Mouse (Mus musculus) forebrain, embryonic 13.5 days (tissue): Measurements from ENCODE around the gene Ldhd. TPM values are rescaled to one million over a fixed set of nuclear protein-coding genes. Genes with fewer than 3 reads are reported as not detected.

Experiments
- ATAC-seq: fragments of 200-750 bp; cut with Nextera tagmentation; 2 replicates; pipeline ENCODE4 v1.8.0; 2017
- H3K27ac ChIP-seq: fragments of 300-500 bp; sonication (generic); 2 replicates; pipeline ENCODE4 v1.5.1; 2015; ENCODE audit warnings: inconsistent platforms, mild to moderate bottlenecking, moderate library complexity
- H3K27me3 ChIP-seq: fragments of 300-500 bp; sonication (generic); 2 replicates; pipeline ENCODE4 v1.6.1; 2015; ENCODE audit warnings: mild to moderate bottlenecking, inconsistent platforms
- H3K36me3 ChIP-seq: fragments of 300-500 bp; sonication (generic); 2 replicates; pipeline ENCODE4 v1.6.1; 2015; ENCODE audit warnings: mild to moderate bottlenecking, inconsistent platforms; ENCODE audit not compliant: poor library complexity, severe bottlenecking
- H3K4me1 ChIP-seq: fragments of 300-500 bp; sonication (generic); 2 replicates; pipeline ENCODE4 v1.6.1; 2015; ENCODE audit warnings: inconsistent platforms
- H3K4me2 ChIP-seq: fragments of 300-500 bp; sonication (generic); 2 replicates; pipeline ENCODE4 v1.6.1; 2015; ENCODE audit warnings: inconsistent platforms, mild to moderate bottlenecking, moderate library complexity
- H3K4me3 ChIP-seq: fragments of 300-500 bp; sonication (generic); 2 replicates; pipeline ENCODE4 v1.5.1; 2015; ENCODE audit warnings: mild to moderate bottlenecking, inconsistent platforms
- H3K9ac ChIP-seq: fragments of 300-500 bp; sonication (generic); 2 replicates; pipeline ENCODE4 v1.6.1; 2015; ENCODE audit warnings: mild to moderate bottlenecking, inconsistent platforms
- H3K9me3 ChIP-seq: fragments of 300-500 bp; sonication (generic); replicated peaks from 2 replicates; pipeline ENCODE4 v1.6.1; 2016; ENCODE audit warnings: inconsistent platforms
- WGBS: fragments of 180-500 bp; shearing (Covaris S2); methylation state at CpG from one replicate; pipeline ENCODE4 v1.1.7; 2015; 5-methylcytosine and 5-hydroxymethylcytosine counted together
- polyA plus RNA-seq: library from polyadenylated mRNA; unstranded; fragments of >200 nt; fragmentation: Nextera tagmentation; extraction: Ambion mirVana; gene quantifications from 2 replicates; pipeline ENCODE4 v1.2.1, GENCODE M21; 2015

Ldhd gene
- 0.23 and 0.31 TPM in 2 replicates for polyA plus RNA-seq

- no peak within 1 kb of the TSS for H3K9ac ChIP-seq
- ATAC-seq: no peak
- WGBS: 29% methylated on average over 13 of the region's 13 CpGs
- H3K4me2 ChIP-seq: peak within 1 kb of the TSS; percentile 41
- no peaks in the 10 kb centered on the region for H3K9me3 ChIP-seq
- peaks cover 13% of the 10 kb centered on the region for H3K36me3 ChIP-seq
- H3K4me3 ChIP-seq: peak within 1 kb of the TSS; percentile 12; the same call in 1 of the 2 replicates
- no peaks in the 10 kb centered on the region for H3K27me3 ChIP-seq
- no peak within 1 kb of the TSS for H3K27ac ChIP-seq
- H3K4me1 ChIP-seq: peaks cover 6% of the 10 kb centered on the region; the same call in 1 of the 2 replicates
Measured at GRCm38 (mm10) chr8:111630105-111630521, at the start of gene Ldhd. Ldhd (minus strand) TSS chr8:111630374.

- Histone ChIP-seq H3K4me1 (no peaks in the 10 kb centered on the region), H3K27me3 (no peaks in the 10 kb centered on the region), H3K9me3 (peaks cover 7% of the 10 kb centered on the region; the same call in 1 of the 2 replicates), H3K36me3 (no peaks in the 10 kb centered on the region), H3K4me3 (no peak overlapping the region), H3K27ac (no peak overlapping the region), H3K9ac (no peak overlapping the region), H3K4me2 (no peak overlapping the region)
- WGBS: 90% methylated on average over 7 of the region's 7 CpGs
- no peak for ATAC-seq
Measured at GRCm38 (mm10) chr8:111678848-111679247, 48.7 kb upstream of the Ldhd start.

GRCm38 (mm10) chr8:111678111-111678510 lies 47.9 kb upstream of the Ldhd start:
- Histone ChIP-seq H3K4me3 (no peak overlapping the region), H3K4me1 (no peaks in the 10 kb centered on the region), H3K9ac (no peak overlapping the region), H3K27ac (no peak overlapping the region), H3K27me3 (no peaks in the 10 kb centered on the region), H3K36me3 (peaks cover 3% of the 10 kb centered on the region; the same call in 1 of the 2 replicates), H3K9me3 (peaks cover 7% of the 10 kb centered on the region; the same call in 1 of the 2 replicates), H3K4me2 (no peak overlapping the region)
- WGBS: 28% methylated on average over 3 of the region's 3 CpGs
- peak; percentile 48; the same call in 1 of the 2 replicates for ATAC-seq

- Histone ChIP-seq H3K9ac (no peak overlapping the region), H3K27ac (no peak overlapping the region), H3K36me3 (peaks cover 17% of the 10 kb centered on the region), H3K4me2 (no peak overlapping the region), H3K27me3 (no peaks in the 10 kb centered on the region), H3K4me3 (no peak overlapping the region), H3K4me1 (no peaks in the 10 kb centered on the region), H3K9me3 (peaks cover 7% of the 10 kb centered on the region; the same call in 1 of the 2 replicates)
- 82% methylated on average over 8 of the region's 8 CpGs for WGBS
- ATAC-seq: no peak
Measured at GRCm38 (mm10) chr8:111676237-111676636, 46.1 kb upstream of the Ldhd start.

GRCm38 (mm10) chr8:111666751-111667150 lies 36.6 kb upstream of the Ldhd start:
- Histone ChIP-seq H3K27me3 (no peaks in the 10 kb centered on the region), H3K9ac (no peak overlapping the region), H3K4me1 (no peaks in the 10 kb centered on the region), H3K36me3 (peaks cover 50% of the 10 kb centered on the region), H3K27ac (no peak overlapping the region), H3K4me2 (no peak overlapping the region), H3K4me3 (no peak overlapping the region), H3K9me3 (no peaks in the 10 kb centered on the region)
- no peak for ATAC-seq
- WGBS: 97% methylated on average over 2 of the region's 2 CpGs

GRCm38 (mm10) chr8:111662473-111662872 lies 32.3 kb upstream of the Ldhd start:
- no peaks in the 10 kb centered on the region for H3K27me3 ChIP-seq
- H3K4me1 ChIP-seq: peaks cover 3% of the 10 kb centered on the region; the same call in 1 of the 2 replicates
- H3K4me2 ChIP-seq: no peak overlapping the region
- 82% methylated on average over 3 of the region's 3 CpGs for WGBS
- no peak overlapping the region for H3K27ac ChIP-seq
- no peaks in the 10 kb centered on the region for H3K9me3 ChIP-seq
- ATAC-seq: no peak
- no peak overlapping the region for H3K9ac ChIP-seq
- H3K36me3 ChIP-seq: peaks cover 37% of the 10 kb centered on the region
- no peak overlapping the region for H3K4me3 ChIP-seq

- Histone ChIP-seq H3K27ac (no peak overlapping the region), H3K27me3 (no peaks in the 10 kb centered on the region), H3K4me2 (no peak overlapping the region), H3K9me3 (no peaks in the 10 kb centered on the region), H3K4me3 (no peak overlapping the region), H3K36me3 (peaks cover 28% of the 10 kb centered on the region), H3K9ac (no peak overlapping the region), H3K4me1 (peaks cover 10% of the 10 kb centered on the region; the same call in 1 of the 2 replicates)
- no peak for ATAC-seq
- 89% methylated on average over 6 of the region's 6 CpGs for WGBS
Measured at GRCm38 (mm10) chr8:111658819-111659423, 28.7 kb upstream of the Ldhd start.

GRCm38 (mm10) chr8:111657312-111657854 lies 27.2 kb upstream of the Ldhd start:
- peaks cover 32% of the 10 kb centered on the region for H3K36me3 ChIP-seq
- no peak overlapping the region for H3K4me3 ChIP-seq
- peaks cover 10% of the 10 kb centered on the region; the same call in 1 of the 2 replicates for H3K4me1 ChIP-seq
- H3K27me3 ChIP-seq: no peaks in the 10 kb centered on the region
- no peak overlapping the region for H3K4me2 ChIP-seq
- no peak overlapping the region for H3K27ac ChIP-seq
- H3K9me3 ChIP-seq: no peaks in the 10 kb centered on the region
- 11% methylated on average over 1 of the region's 1 CpGs for WGBS
- ATAC-seq: no peak
- no peak overlapping the region for H3K9ac ChIP-seq

GRCm38 (mm10) chr8:111653524-111653923 lies 23.4 kb upstream of the Ldhd start:
- no peak overlapping the region for H3K4me3 ChIP-seq
- no peak for ATAC-seq
- 100% methylated on average over 2 of the region's 2 CpGs for WGBS

GRCm38 (mm10) chr8:111650651-111651050 lies 20.5 kb upstream of the Ldhd start:
- ATAC-seq: no peak

More at GRCm38 (mm10) chr8:111653524-111653923, 23.4 kb upstream of the Ldhd start:
- H3K4me2 ChIP-seq: no peak overlapping the region
- H3K27ac ChIP-seq: no peak overlapping the region
- H3K9ac ChIP-seq: no peak overlapping the region
- H3K9me3 ChIP-seq: no peaks in the 10 kb centered on the region
- H3K27me3 ChIP-seq: no peaks in the 10 kb centered on the region
- peaks cover 10% of the 10 kb centered on the region; the same call in 1 of the 2 replicates for H3K4me1 ChIP-seq
- H3K36me3 ChIP-seq: peaks cover 8% of the 10 kb centered on the region; the same call in 1 of the 2 replicates

GRCm38 (mm10) chr8:111648834-111649233 lies 18.7 kb upstream of the Ldhd start:
- Histone ChIP-seq H3K27me3 (no peaks in the 10 kb centered on the region), H3K36me3 (peaks cover 2% of the 10 kb centered on the region; the same call in 1 of the 2 replicates), H3K4me3 (no peak overlapping the region), H3K4me1 (peaks cover 7% of the 10 kb centered on the region), H3K9ac (no peak overlapping the region), H3K4me2 (no peak overlapping the region), H3K9me3 (no peaks in the 10 kb centered on the region), H3K27ac (no peak overlapping the region)
- no peak for ATAC-seq
- 65% methylated on average over 2 of the region's 2 CpGs for WGBS

More at GRCm38 (mm10) chr8:111650651-111651050, 20.5 kb upstream of the Ldhd start:
- Histone ChIP-seq H3K9me3 (no peaks in the 10 kb centered on the region), H3K27ac (no peak overlapping the region), H3K4me3 (no peak overlapping the region), H3K36me3 (peaks cover 7% of the 10 kb centered on the region; the same call in 1 of the 2 replicates), H3K9ac (no peak overlapping the region), H3K27me3 (no peaks in the 10 kb centered on the region), H3K4me1 (no peaks in the 10 kb centered on the region), H3K4me2 (no peak overlapping the region)
- WGBS: 60% methylated on average over 3 of the region's 3 CpGs

- Histone ChIP-seq H3K9ac (no peak overlapping the region), H3K36me3 (no peaks in the 10 kb centered on the region), H3K27me3 (no peaks in the 10 kb centered on the region), H3K4me1 (peaks cover 13% of the 10 kb centered on the region), H3K9me3 (no peaks in the 10 kb centered on the region), H3K27ac (no peak overlapping the region), H3K4me3 (no peak overlapping the region), H3K4me2 (no peak overlapping the region)
- 94% methylated on average over 8 of the region's 8 CpGs for WGBS
- ATAC-seq: no peak
Measured at GRCm38 (mm10) chr8:111645715-111646114, 15.5 kb upstream of the Ldhd start.
